Mouse (Mus musculus) telencephalon, adult 2 months (tissue): ENCODE data around the gene Dvl3.

Experiments
- DNase-seq: peaks from one replicate; pipeline ENCODE4 v3.0.0-alpha.2; 2011; ENCODE audit warnings: low read depth, low spot score

Gene Dvl3

GRCm38 (mm10) chr16:20547423-20547822, 30.6 kb downstream of the Dvl3 start:
- no peak for DNase-seq

DNA sequence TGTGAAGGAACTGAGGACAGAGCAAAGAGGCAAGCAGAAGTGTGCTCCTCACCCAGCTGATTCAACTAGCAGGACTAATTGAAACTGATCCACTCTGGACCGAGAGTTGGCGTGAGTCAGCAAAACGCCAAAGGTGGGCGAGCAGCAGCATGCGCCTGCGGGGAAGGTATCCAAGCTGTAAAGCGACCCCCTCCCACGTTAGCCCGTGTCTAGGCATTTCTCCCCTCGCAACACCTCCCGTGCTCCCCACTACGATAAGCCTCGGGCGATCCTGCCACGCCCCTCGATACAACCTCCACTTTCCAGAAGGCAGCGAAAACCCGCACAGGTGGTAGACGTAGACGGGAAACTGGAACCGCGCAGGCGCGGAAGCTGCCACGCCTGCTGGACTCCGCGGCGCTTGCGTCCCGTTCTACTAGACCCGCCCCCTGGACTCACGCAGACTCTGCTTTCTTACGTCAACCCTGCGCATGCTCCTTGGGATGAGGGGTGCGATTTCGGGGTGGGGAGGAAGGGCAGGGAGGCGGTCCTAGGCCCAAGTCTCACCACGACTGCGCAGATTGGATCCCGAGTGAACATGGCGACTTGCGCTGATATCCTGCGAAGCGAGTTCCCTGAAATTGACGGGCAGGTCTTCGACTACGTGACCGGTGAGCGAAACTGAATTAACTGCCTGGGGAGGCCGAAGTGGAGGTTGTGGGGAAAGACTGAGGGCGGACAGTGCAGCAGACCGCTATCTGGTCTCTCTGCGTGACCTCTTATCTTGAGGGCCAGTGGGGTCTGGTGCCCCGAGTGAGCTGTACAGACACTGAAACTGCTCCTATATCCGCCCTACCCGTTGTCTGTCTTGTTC, 31.5 kb downstream of the Dvl3 start, which contains the start of gene Abcf3:
Gene Abcf3, plus strand, starts transcription at position 482 of the 853 bp plus-strand sequence.
- peak; percentile 99 for DNase-seq

GRCm38 (mm10) chr16:20549161-20549560, 32.4 kb downstream of the Dvl3 start:
- no peak for DNase-seq

- DNase-seq, result no peak
Measured at GRCm38 (mm10) chr16:20551691-20552090, 34.9 kb downstream of the Dvl3 start.

DNA sequence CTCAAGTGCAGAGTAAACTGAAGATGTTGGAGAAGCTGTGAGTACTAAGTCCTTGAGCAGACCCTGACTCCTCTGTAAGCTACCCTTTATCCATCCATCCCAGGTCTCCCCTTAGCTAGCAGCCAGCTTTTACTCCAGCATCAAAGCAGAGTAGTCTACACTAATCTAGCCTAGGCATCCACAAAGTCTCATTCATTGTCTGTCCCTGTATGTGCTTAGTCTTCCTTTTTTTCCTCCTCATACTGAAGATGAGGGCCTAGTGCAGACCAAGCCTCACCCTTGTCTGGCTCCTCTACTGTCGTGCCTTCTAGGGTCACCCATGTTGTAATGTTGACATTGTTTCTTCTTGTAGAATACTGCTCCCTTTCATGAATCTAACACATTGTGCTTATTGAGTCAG, 35.8 kb downstream of the Dvl3 start:
- no peak for DNase-seq

DNA sequence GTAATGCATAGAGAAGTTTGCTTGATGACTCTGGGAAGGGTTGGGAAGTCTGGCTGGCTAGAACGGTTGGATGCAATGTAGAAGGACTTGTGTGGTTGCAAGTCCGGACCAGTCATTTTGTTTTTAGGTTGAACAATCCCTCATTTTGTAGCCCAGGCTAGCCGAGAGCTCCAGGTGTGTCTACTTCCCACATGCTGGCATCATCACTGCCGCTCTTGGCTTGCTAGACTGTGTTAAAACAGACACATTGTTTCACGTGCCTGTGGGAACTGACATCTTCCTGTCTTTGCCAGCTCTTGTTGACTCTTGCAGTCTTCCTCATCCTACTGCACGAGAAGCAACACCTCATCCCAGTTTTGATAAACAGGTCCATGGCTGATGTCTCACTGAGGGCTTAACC, 38.2 kb downstream of the Dvl3 start:
- no peak for DNase-seq

DNA sequence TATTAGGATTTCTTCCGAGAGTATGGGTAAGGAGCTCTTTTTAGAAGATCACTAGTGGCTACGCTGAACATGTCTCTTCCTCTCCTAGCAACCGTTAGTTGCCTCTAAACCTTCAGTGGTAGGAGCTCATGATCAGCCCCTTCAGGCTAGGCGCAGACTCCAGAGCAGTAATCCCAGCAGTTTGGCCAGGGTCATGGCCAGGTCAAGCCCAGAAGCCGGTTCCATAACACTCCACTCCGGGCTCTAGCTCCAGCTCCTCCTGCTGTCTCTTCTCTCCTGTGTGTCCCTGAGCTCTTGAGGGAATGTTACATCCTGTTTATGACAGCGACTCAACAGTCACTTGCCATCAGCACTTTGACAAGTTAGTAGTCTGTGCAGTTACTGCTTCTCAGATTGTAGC, 40.6 kb downstream of the Dvl3 start:
- DNase-seq, result no peak

GRCm38 (mm10) chr16:20565075-20565474, 48.3 kb downstream of the Dvl3 start:
- no peak for DNase-seq
